Comparison of ENCODE assay signal across 14 mouse cellular contexts in the genomic region with DNA sequence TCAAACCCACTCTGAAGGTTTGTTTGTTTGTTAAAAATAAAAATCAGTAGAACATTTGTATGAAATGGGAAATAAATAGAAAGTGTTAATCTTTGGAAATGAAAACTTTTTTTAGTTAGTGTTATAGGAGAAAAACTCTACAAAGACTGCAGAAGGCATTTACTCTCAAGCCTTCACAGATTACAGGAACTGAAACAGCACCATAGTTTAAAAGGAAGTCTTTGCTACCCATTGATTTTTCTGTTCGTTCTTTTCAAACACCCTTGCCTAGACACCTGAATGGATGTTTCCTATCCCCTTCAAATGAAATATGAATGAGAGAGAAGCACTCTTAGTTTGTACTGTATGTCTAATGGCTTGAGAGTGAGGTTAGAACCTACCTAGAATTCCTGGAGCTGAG.
"Had no signal": no experiment of that assay in that cellular context is flagged by ENCODE, and none has a peak within 500 bp of the region (broad histone marks: within the 10 kb centered on the region; RNA-seq: fewer than 3 reads in every experiment).

No protein-coding gene starts in this region.

- DNase-seq: lung, adult 18-20 months; lung, embryonic 14.5 days; lung, postnatal 10 days; lung, postnatal 4 days; right cerebral cortex, postnatal 14 days; thymus, adult 2 months; thymus, postnatal 25 days; thymus, postnatal 4 days had no signal

- ATAC-seq: midbrain, embryonic 13.5 days; midbrain, embryonic 15.5 days had no signal

- H3K9ac ChIP-seq: lung, embryonic 14.5 days; midbrain, embryonic 13.5 days; midbrain, embryonic 15.5 days; neural tube, embryonic 12.5 days; stomach, embryonic 15.5 days had no signal

- H3K27me3 ChIP-seq: midbrain, embryonic 13.5 days; midbrain, embryonic 15.5 days; neural tube, embryonic 12.5 days; stomach, embryonic 15.5 days had no signal

- H3K4me2 ChIP-seq: lung, embryonic 14.5 days; midbrain, embryonic 11.5 days; midbrain, embryonic 13.5 days; midbrain, embryonic 15.5 days; neural tube, embryonic 12.5 days; stomach, embryonic 15.5 days had no signal

- H3K4me3 ChIP-seq: midbrain, embryonic 13.5 days; midbrain, embryonic 15.5 days; neural tube, embryonic 12.5 days; stomach, embryonic 15.5 days had no signal

- H3K27ac ChIP-seq: midbrain, embryonic 13.5 days; midbrain, embryonic 15.5 days; neural tube, embryonic 12.5 days; stomach, embryonic 15.5 days; stomach, postnatal 0 days had no signal

- H3K36me3 ChIP-seq: midbrain, embryonic 13.5 days; midbrain, embryonic 15.5 days; neural tube, embryonic 12.5 days; stomach, embryonic 15.5 days had no signal

- H3K9me3 ChIP-seq: midbrain, embryonic 13.5 days; midbrain, embryonic 15.5 days; neural tube, embryonic 12.5 days; stomach, embryonic 15.5 days had no signal

- H3K4me1 ChIP-seq: midbrain, embryonic 13.5 days; midbrain, embryonic 15.5 days; neural tube, embryonic 12.5 days; stomach, embryonic 15.5 days had no signal
